Mouse (Mus musculus) brain, embryonic 14.5 days (tissue): ENCODE data around the gene Rnls.

Experiments
- CTCF ChIP-seq: fragments of 200-500 bp; IDR thresholded peaks from 2 replicates; pipeline ENCODE4 v1.5.1; 2012; ENCODE audit warnings: inconsistent platforms, mild to moderate bottlenecking, moderate library complexity, borderline replicate concordance; ENCODE audit not compliant: insufficient read depth, insufficient read length; ENCODE audit errors: extremely low read depth
- POLR2A ChIP-seq: fragments of 200-500 bp; IDR thresholded peaks from 2 replicates; pipeline ENCODE4 v1.6.1; 2012; ENCODE audit warnings: mild to moderate bottlenecking, inconsistent platforms, borderline replicate concordance; ENCODE audit not compliant: poor library complexity, insufficient read depth, insufficient read length, severe bottlenecking; ENCODE audit errors: extremely low read depth

DNA sequence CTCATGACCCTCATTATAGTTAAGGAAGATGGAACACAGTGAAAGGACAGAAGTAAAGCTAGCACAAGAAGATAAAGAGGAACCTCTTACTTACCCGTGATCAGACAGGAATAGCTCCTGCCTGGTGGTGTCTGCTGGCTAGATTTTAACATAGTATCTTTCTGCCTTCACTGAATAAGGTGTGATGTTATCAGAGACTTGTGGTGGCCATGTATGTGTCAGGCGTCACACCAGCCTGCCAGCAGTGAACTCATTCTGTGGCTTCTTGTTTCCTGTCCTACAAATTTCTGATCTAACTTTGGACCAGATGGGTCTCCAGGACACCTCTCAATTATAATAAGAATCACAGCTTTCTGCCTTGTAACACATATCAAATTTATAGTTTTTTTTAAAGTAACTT, 129.7 kb downstream of the Rnls start:
- no peak for TF ChIP-seq CTCF
- TF ChIP-seq POLR2A, result no peak
